Mouse (Mus musculus) embryo, embryonic 11 days (tissue): ENCODE data around the gene Fetub.
"Not testable (repeated sequence)": the region's sequence is repeated elsewhere in the genome, so short reads cannot be mapped to it uniquely, and the experiment has no call there.

Experiments
- DNase-seq: peaks from one replicate; pipeline ENCODE4 v3.0.0-alpha.2; 2015

Fetub gene

GRCm38 (mm10) chr16:22911986-22912385 is 6.1 kb upstream of the Fetub start:
- DNase-seq, result no peak

- no peak for DNase-seq
These were observed 5.2 kb upstream of the Fetub start for GRCm38 (mm10) chr16:22912886-22913285.

GRCm38 (mm10) chr16:22914276-22914675 is 3.9 kb upstream of the Fetub start:
- no peak for DNase-seq

GRCm38 (mm10) chr16:22918664-22919312 is 654 bp downstream of the Fetub start:
- DNase-seq, result peak; percentile 24

DNA sequence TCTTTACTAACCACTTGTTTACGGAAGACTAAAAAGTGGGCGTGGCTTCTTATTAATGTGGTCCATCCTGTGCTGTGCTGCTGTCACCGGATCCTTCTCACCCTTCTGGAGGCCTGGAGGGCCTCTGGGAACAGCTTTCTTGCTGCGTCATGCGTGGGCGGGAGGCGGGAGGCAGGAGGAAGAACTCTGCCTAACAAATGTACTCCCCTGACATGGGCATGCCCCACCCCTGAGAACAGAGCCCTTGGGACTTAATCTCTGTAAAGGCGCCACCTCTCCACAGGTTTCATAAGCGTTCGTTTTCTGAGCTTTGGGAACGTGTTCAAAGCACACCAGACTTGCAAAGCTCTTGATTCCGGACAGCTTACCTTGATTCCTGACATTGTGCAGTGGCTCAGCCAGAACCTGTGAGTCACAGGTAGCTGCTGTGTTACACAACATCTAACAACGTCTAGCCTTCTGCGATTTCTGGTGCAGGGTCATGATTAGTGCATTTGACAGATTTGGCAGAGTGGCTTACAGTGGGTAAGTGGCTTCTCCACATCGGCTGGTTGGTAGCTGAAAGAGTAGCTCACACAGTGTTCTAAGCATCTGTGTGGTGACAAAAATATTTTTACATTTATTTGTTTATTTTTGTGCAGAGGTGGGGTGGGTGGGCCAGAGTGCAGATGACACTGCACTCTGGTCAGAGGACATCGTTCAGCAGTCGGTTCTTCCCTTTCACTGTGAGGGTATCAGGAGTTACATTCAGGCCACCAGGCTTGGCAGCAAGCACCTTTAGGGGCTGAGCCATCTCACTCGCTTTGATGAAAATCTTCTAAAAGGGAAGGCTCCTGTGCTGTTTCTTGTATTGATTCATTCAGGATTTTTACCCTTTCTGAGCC is 2.1 kb downstream of the Fetub start:
- peak; percentile 15 for DNase-seq

DNA sequence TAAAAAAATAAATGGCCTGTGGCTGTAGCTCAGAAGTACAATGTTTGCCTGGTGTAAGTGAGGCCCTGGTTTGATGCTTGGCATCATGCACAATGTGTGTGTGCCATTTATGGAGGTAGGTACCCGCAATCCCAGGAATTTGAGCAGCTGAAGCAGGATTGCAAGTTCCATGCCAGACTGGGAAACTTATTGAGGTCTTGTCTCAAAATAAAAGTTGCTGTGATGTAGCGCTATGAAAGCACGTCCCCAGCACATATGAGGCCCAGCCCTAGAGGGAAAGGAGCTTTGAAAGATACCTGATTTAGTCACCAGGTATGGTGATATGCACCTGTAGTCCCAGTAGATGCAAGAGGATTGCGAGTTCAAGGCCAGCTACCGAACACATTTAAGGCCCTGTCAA is 3.6 kb downstream of the Fetub start:
- DNase-seq, result no peak

DNA sequence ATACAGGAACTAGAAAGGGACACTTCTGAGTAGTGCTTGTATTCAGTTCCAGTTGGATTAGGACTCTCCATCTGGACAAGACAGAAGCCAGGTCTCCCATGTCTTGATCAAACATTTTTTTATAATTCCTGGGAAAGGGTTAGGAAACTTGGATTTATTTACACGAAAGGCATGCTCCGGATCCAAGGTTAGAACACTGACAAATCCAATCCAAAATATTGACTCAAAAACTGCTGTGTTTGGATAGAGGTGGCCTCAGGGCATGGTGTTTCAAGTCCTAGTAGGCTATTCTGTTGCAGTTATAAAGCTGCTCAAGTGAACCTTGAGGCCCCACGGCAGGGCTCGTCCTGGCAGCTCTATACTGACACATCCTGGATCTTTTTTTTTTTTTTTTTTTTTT is 4.3 kb downstream of the Fetub start:
- no peak for DNase-seq

DNA sequence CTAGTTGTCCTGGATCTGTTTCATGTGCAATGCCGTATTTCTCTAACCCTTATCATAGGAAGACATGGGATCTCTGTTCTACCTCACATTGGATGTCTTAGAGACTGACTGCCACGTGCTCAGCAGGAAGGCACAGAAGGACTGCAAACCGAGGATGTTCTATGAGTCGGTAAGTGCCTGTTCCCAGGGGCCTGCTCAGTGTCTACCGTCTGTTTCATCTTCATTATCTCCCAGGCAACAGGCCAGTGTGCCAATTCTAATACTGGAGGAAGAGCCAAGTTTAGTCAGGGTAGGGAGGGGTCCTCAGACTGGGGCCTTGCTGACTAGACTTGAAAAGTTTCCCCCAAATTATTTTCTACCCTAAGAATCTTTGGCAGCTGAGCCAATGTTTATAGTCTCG is 11.4 kb downstream of the Fetub start:
- DNase-seq, result no peak

DNA sequence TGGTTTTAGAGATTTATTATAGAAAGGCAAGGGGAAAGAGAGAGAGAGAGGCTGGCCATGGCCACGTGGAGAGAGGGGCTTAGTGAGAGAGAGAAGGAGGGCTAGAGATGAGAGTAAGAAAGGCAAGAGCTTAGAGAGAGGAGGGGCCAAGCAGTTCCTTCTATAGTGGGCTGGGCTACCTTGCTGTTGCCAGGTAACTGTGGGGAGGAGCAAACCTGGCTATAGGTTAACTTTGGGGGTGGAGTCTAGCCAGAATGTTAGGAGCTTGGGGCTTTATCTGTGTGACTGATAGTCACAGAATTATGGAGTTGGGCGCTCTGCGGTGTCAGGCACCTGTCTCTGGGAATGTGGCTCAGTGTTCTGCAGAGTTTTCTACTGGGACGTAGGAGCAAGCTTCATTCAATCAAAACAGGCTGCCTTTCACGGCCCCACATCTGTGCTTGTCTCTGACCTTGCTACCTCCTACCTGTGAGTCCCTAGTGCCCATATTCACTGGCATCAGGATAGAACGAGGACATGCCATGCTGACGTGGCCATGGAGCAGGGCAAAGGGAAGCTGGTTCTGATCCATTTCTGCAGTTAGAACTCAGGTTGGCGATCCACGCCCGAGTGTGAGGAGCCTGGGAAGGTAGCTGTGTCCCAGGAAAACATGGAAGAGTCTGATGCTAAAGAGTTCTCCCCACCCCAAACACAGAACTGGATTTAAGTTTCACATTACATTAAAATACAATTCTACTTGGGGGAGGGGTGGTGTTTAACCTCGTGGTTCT is 13.5 kb downstream of the Fetub start:
- no peak for DNase-seq

- DNase-seq, result no peak
These were observed 19.5 kb downstream of the Fetub start for GRCm38 (mm10) chr16:22937631-22938030.

GRCm38 (mm10) chr16:22938541-22938940 is 20.4 kb downstream of the Fetub start:
- no peak for DNase-seq

- DNase-seq, result no peak
These were observed 21.1 kb downstream of the Fetub start for GRCm38 (mm10) chr16:22939120-22939695.

GRCm38 (mm10) chr16:22941825-22942476 is 23.8 kb downstream of the Fetub start:
- DNase-seq, result not testable (repeated sequence)

DNA sequence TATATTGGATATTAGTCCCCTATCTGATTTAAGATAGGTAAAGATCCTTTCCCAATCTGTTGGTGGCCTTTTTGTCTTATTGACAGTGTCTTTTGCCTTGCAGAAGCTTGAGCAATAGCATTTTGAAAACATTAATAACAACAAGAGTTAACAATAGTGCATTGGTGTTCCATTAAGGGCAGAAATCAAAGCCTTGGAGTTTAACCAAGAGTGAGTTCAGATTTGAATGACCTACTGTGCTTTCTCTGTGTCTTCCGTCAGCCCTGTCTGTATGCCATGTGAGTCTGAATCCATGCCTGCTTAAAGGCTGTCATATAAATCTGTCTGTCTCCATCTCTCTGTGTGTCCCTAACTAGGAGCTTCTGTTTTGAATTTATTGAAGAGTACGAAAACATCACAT is 29.2 kb downstream of the Fetub start:
- no peak for DNase-seq

GRCm38 (mm10) chr16:22950840-22951395 is 32.8 kb downstream of the Fetub start, which contains the start of gene Hrg:
Hrg (plus strand) TSS chr16:22951072.
- DNase-seq, result no peak

DNA sequence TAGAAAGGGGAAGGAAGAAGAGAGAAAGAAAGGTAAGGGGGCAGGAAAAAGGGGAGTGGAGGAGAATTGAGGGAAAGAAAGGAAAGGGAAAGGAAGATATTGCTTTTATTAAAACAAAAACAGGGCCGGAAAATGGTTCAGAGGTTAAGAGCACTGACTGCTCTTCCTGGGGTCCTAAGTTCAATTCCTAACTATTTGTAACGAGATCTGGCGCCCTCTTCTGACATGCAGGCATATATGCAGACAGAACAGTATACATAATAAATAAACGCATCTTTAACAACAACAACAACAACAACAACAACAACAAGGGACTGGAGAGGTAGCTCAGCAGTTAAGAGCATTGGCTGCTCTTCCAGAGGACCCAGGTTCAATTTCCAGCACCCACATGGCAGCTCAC is 34.9 kb downstream of the Fetub start:
- peak; percentile 25 for DNase-seq

DNA sequence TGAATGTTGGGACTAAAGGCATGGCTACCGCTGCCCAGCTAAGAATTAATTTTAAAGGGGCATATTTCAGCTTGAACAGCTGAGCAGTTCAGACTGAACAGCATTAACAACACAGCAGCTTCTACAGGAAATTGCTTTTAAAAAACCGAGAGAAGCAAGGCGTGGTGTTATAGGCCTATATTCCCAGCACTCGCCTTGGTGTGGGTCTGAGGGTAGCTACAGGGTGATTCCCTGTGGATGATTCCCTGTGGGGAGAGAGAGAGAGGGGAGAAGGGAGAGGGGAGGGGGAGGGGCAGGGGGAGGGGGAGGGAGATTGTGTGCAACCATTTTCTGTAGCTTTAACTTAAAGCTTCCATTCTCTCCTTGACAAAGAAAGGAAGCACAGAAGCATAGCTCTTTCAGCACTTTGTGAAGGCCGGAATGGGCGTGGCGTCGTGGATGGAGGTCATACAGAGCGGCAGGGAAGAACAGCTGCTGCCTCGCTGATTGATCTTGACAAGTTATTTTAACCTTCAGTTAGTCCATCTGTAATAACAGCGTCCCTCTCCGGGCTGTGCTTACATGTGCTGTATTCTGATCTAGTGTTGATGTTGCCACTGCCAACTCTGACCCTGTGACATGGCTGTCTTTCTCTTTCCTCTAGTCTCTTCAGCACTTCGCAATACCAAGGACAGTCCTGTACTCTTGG is 37.4 kb downstream of the Fetub start:
- peak; percentile 80 for DNase-seq

DNA sequence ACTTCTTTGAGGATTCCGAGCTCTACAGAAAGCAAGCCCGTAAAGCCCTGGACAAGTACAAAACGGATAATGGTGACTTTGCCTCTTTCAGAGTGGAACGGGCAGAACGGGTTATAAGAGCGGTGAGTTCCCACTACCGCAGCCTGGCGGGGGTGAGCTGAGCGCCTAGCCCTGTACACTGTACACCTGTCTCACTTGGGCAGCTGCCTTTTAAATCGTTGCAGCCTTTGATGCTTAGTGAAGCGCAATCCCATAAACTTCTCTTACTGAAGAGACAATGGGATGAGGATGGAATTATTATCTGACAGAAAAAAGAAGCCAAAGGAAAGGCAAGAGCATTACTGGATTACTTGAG is 37.9 kb downstream of the Fetub start:
- DNase-seq, result no peak

- no peak for DNase-seq
These were observed 42.9 kb downstream of the Fetub start for GRCm38 (mm10) chr16:22961073-22961472.

DNA sequence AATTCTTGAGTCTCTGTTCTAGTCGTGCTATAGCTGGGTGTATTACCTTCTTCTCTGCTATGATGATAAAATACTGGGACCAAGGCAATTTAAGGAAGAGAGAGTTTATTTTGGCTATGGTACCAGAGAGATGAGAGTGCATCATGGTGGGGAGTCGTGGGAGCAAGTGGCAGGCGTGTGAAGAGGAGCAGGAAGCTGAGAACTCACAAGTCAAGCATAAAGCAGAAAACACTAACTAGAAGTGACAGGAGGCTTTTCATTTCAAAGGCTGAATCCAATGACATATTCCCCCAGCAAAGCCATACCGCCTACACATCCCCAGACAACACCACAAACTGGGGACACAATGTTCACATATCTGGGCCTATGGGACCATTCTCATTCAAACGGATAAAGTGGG is 44.1 kb downstream of the Fetub start:
- DNase-seq, result no peak

GRCm38 (mm10) chr16:22963293-22963692 is 45.2 kb downstream of the Fetub start:
- no peak for DNase-seq
